Mouse (Mus musculus) cerebellum, adult 2 months (tissue): ENCODE data around the gene Hivep2. TPM values are rescaled to one million over a fixed set of nuclear protein-coding genes. Genes with fewer than 3 reads are reported as not detected.

Experiments used
- DNase-seq, 2 experiments: peaks; one replicate each; pipeline ENCODE4 v3.0.0; 2021
- H3K27ac ChIP-seq: fragments of 200-500 bp; 2 replicates; pipeline ENCODE4 v1.5.1; 2012; ENCODE audit warnings: low read length, control low read depth, inconsistent platforms; ENCODE audit not compliant: insufficient read depth
- H3K27me3 ChIP-seq: fragments of 200-500 bp; 2 replicates; pipeline ENCODE4 v1.6.1; 2012; ENCODE audit warnings: inconsistent platforms, mild to moderate bottlenecking, low read length, moderate library complexity; ENCODE audit not compliant: control insufficient read depth, insufficient read depth
- H3K4me1 ChIP-seq: fragments of 200-500 bp; 2 replicates; pipeline ENCODE4 v1.6.1; 2011; ENCODE audit warnings: low read length; ENCODE audit not compliant: control insufficient read depth, insufficient read depth
- H3K4me3 ChIP-seq: fragments of 200-500 bp; replicated peaks from 2 replicates; pipeline ENCODE3; 2011; ENCODE audit warnings: mild to moderate bottlenecking, low read depth, low read length, control low read depth; ENCODE audit not compliant: insufficient read depth
- CTCF ChIP-seq: fragments of 200-500 bp; IDR thresholded peaks from 2 replicates; pipeline ENCODE4 v1.5.1; 2011; ENCODE audit warnings: low read depth, mild to moderate bottlenecking, control low read depth, low read length, moderate library complexity, borderline replicate concordance; ENCODE audit not compliant: insufficient read depth
- POLR2A ChIP-seq: fragments of 200-500 bp; IDR thresholded peaks from 2 replicates; pipeline ENCODE4 v1.6.1; 2011; ENCODE audit warnings: low read length, control low read depth, borderline replicate concordance; ENCODE audit not compliant: insufficient read depth
- WGBS: fragments of 180-500 bp; shearing (Covaris S2); methylation state at CpG from one replicate; pipeline ENCODE4 v1.1.7; 2018; 5-methylcytosine and 5-hydroxymethylcytosine counted together
- polyA plus RNA-seq: library from polyadenylated mRNA; depleted of rRNA; stranded (reverse); fragments of >200 nt; gene quantifications from 2 replicates; pipeline ENCODE4 v1.2.3, GENCODE M21; 2012

The Hivep2 gene
- polyA plus RNA-seq, 1 experiment: 55.2 TPM

DNA sequence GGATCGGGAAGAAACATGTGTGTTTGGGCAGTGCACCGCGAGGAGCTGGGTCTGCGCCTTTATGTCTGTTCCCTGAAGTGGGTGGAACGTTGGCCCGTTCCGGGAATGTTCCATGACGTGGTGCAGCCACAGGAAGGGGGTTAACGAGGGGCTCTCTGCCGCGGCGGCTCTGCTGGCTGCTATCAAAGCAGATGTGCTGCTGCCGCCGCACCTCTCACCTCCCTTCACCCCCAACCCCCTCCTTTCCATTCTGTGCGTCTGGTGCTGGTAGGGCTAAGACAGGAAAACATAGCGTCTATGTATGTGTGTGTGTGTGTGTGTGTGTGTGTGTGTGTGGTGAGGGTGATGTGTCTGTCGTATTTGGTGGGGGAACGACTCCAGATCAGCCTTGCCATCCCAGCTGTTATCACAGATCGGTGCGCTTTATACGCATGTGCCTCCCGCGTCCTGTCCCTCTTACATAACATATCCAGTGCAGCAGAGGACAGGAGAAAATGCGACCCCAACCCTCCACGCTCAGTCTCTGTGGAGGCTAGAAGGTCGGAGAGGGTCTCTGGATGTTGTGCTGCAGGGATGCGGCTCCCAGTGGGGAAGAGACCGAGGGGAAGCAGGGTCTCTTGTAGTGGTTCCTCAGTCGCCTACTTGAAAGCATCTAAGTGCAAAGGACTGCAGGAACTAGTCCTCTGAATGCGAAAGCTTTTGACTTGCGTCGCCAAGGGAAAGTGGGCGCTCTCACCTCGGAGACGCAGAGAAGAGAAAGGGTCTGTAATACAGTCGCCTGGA lies 1.8 kb downstream of the Hivep2 start:
- no peaks in the 10 kb centered on the region for H3K27me3 ChIP-seq
- DNase-seq: peak; percentile 76 to 82
- peak overlapping the region; percentile 97 for H3K27ac ChIP-seq
- whole genome bisulfite sequencing: under 1% methylated on average over 36 of the region's 36 CpGs
- TF ChIP-seq CTCF (no peak), POLR2A (peak; percentile 39; the same call in 1 of the 2 replicates)
- peak overlapping the region; percentile 82 for H3K4me3 ChIP-seq
- H3K4me1 ChIP-seq: peaks cover 4% of the 10 kb centered on the region

DNA sequence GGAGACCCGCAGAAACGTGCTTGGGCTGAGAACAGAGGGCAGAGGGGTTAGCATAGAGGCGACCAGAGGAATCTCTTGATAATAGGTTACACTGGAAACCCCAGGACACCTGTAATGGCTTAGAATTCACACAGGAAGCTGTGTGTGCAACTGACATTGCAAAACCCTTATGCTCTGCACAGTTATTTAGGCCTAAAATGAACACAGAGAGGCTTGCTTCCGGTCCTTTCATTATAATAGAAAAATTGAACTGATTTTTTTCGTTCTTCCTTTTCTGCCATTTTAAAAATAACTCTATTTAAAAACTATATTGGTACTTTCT lies 2.3 kb downstream of the Hivep2 start:
- WGBS: 2% methylated on average over 5 of the region's 5 CpGs
- peak overlapping the region; percentile 97 for H3K27ac ChIP-seq
- H3K4me3 ChIP-seq: peak overlapping the region; percentile 82
- TF ChIP-seq POLR2A: no peak
- no peak for TF ChIP-seq CTCF
- peaks cover 8% of the 10 kb centered on the region for H3K4me1 ChIP-seq
- H3K27me3 ChIP-seq: no peaks in the 10 kb centered on the region
- no peak for DNase-seq

DNA sequence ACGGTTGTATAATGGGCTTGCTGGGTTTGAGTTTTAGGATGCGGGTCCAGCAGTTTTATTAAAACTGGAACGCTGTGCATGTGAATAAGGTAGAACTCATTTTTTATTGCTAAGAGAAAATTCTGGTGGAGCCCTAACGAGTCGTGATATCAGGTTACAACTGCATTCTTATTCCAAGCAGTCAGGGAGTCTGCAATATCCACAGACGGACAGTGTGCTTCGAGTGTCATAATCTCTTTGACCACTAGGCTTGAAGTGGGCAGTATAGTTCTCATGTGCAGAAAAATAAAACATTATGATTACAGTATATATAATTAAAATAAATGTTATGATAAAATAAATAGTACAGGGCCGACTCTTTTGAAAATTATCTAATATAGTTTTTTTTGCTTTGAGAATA lies 3.1 kb downstream of the Hivep2 start:
- H3K27me3 ChIP-seq: no peaks in the 10 kb centered on the region
- peaks cover 11% of the 10 kb centered on the region for H3K4me1 ChIP-seq
- peak in 1 of 2 experiments; percentile 62 for DNase-seq
- 15% methylated on average over 8 of the region's 8 CpGs for WGBS
- no peak overlapping the region for H3K27ac ChIP-seq
- no peak overlapping the region for H3K4me3 ChIP-seq
- TF ChIP-seq POLR2A (no peak), CTCF (peak; percentile 43; the same call in 1 of the 2 replicates)

DNA sequence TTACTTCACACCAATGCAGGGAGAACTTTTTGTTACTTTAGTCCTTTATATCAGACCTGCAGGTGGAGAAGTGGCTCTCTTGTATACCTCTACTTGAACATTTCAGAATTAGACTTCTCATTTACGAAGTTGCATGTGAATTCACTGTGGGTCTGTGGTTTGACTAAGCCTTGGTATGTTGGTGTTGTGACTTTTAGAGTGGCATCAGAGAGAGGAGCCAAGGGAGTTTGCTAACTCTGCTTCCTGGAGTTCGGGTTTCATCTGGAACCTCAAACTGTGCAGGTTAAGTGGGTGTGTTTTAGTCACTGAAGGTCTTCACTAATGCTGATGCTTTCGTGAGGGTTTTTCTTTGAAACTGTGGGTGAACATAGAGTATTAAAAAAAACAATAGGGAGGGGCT lies 4.4 kb downstream of the Hivep2 start:
- Histone ChIP-seq H3K4me3 (no peak overlapping the region), H3K27me3 (no peaks in the 10 kb centered on the region), H3K27ac (no peak overlapping the region), H3K4me1 (peaks cover 13% of the 10 kb centered on the region)
- 60% methylated on average over 3 of the region's 3 CpGs for WGBS
- no peak for DNase-seq
- TF ChIP-seq CTCF (no peak), POLR2A (no peak)

DNA sequence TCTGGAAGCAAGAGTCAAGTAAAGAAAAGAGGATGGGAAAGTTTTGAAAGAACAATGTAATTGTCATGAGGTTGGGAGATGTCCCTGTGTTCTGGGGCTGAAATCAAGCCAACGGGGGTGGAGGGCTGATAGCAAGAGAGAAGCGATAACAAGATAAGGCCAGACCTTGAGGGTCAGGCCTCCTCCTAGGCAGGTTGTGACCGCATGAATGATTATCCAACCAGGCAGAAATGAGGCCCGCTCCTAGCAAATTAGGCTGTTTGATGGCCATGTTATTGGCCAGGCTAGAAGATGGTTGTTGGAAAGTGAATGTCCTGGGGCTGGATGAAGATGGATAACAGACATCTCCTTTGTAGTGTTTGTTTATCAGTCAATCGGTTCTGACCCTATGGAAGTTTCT lies 5.4 kb downstream of the Hivep2 start:
- TF ChIP-seq POLR2A (no peak), CTCF (no peak)
- WGBS: 24% methylated on average over 5 of the region's 5 CpGs
- DNase-seq: no peak
- Histone ChIP-seq H3K4me1 (peaks cover 13% of the 10 kb centered on the region), H3K27ac (no peak overlapping the region), H3K4me3 (no peak overlapping the region), H3K27me3 (no peaks in the 10 kb centered on the region)

DNA sequence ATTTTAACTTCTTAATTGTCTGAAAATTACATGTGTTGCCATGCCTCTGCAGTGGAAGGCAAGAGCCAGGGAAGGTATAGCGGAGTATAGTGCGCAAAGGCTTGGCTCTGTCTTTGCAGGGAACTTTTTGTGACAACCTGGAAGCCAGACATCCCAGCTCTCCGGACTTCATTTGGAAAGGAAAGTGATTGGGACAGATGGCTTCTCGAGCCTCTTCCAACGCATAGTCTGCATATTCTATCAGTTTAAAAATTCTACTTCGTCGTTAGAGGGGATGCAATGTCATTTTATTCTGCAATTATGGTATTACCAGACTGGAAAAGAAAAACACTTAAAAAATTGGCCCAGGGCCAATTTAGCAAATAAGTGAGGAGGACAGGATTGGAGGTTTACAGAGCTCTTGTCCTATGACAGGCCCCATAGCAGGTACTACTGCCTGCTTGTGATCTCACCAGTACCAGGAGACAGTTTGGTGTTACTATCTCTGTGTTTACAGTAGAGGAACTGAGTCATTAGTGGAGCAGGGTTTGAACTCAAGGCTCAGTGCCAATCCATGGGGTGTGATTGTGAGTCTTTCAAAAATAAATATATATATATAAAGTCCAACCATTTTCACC lies 7.8 kb downstream of the Hivep2 start:
- peak in 1 of 2 experiments; percentile 53 for DNase-seq
- Histone ChIP-seq H3K27me3 (no peaks in the 10 kb centered on the region), H3K4me3 (no peak overlapping the region), H3K4me1 (peaks cover 15% of the 10 kb centered on the region), H3K27ac (no peak overlapping the region)
- TF ChIP-seq CTCF (no peak), POLR2A (no peak)
- 11% methylated on average over 7 of the region's 7 CpGs for WGBS

DNA sequence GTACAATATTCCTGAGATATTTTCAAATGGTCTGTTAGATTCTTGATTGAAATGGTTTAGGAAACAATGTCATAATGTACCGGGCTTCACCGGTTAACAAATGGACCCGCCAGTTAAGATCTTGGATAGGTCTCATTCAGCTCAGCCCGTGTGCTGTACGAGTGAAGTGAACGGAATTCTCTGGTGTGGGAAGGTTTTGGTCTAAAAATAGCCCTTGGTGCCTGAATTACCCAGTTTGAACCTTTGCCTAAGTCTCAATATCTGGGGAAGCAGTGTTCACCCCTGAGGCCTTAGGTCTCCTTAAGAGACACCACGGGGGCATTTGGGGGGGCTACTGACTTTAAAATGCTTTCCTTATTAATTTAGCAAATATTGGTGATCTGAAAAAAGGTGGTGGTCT lies 8.6 kb downstream of the Hivep2 start:
- 23% methylated on average over 7 of the region's 7 CpGs for WGBS

DNA sequence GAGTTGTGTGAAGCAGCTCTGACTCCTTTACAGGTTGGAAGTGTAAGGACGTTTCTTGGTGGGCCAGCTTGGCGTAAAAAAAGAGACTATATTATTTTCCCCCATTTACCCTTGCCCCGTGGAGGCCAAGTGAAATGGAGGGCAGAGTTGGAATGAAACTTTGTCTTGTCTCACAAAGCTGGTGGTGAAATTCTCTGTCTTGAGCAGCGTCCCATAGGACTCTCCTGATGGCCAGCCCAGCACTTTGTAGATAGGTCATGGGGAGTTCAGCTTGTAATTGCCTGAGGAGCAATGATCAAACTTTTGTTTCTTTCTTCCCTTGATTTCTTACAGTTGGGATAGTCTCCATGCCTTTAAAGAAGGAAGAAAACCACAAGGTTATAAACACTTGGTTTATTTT lies 10.0 kb downstream of the Hivep2 start:
- peaks cover 15% of the 10 kb centered on the region for H3K4me1 ChIP-seq
- no peak overlapping the region for H3K27ac ChIP-seq
- no peak overlapping the region for H3K4me3 ChIP-seq
- WGBS: 69% methylated on average over 4 of the region's 4 CpGs
- TF ChIP-seq CTCF (no peak), POLR2A (no peak)
- no peak for DNase-seq
- no peaks in the 10 kb centered on the region for H3K27me3 ChIP-seq

More for the DNA sequence above, 8.6 kb downstream of the Hivep2 start:
- DNase-seq: no peak
- H3K27ac ChIP-seq: no peak overlapping the region
- TF ChIP-seq CTCF (no peak), POLR2A (no peak)
- H3K4me1 ChIP-seq: peaks cover 15% of the 10 kb centered on the region
- no peaks in the 10 kb centered on the region for H3K27me3 ChIP-seq
- H3K4me3 ChIP-seq: no peak overlapping the region
